Mouse (Mus musculus): ENCODE measurements around the gene Pex11g. TPM values are rescaled to one million over a fixed set of nuclear protein-coding genes. Genes with fewer than 3 reads are reported as not detected.
A peak's percentile ranks its signal among the peaks of the same experiment; 100 is the strongest.

Pex11g gene
- polyA plus RNA-seq (2012; ENCODE audit: insufficient read depth, insufficient read length, missing spikeins), result 3.1 and 4.5 TPM in 2 replicates

DNA sequence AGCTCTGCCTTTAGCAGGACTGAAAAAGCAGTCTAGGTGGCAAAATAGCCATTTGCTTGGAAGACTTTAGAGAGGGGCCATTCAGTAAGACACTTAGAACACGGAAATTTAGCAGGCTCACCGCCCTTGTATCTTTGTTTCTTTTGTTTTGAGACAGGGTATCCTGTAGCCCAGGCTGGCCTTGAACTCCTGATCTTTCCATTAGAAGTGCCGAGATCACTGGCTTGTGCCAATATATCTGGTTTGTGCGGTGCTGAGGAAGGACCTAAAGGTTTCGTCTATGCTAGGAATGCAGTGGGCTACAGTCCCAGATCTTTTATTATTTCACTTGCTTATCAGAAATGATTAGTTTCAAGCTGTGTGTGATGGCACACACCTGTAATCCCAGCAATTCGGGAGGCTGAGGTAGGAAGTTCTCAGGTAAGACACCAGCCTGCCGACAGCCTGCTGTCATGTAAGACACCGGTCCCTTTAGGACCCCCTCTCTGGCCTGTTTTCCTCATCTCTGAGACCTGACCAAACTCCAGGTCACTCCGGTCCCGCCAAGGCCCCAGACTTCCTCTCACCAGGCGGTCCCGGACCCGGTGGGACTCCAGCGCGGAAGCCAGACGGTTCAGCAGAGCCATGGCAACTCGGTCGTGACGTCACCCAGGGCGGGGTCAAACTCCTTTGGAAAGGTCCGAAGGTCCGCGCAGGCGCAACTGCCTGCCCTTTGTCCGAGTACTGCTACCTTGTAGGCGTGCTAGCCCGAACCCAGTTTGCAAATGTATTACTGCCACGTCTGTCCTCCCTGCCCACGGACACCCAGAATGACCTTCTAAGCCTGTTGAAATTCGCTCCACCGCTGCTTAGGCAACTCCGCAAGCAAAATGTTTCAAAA, at the start of gene Pex11g:
Gene Pex11g, minus strand, starts transcription at position 675 of the 880 bp plus-strand sequence.
- no peak for TF ChIP-seq POLR2A (IDR thresholded peaks at IDR 0.05; ENCODE audit: borderline replicate concordance, low read depth, low read length)
- no peak for TF ChIP-seq CTCF (IDR thresholded peaks at IDR 0.05; ENCODE audit: low read depth, low read length)
- no peak within 1 kb of the TSS for H3K27ac ChIP-seq (ENCODE audit: insufficient read depth, low read depth, low read length)
- peaks cover 7% of the 10 kb centered on the region for H3K4me1 ChIP-seq (ENCODE audit: control insufficient read depth, insufficient read depth, low read length)
- peak within 1 kb of the TSS; percentile 65 for H3K4me3 ChIP-seq (ENCODE audit: insufficient read depth, low read length)

- no peak for TF ChIP-seq POLR2A (IDR thresholded peaks at IDR 0.05; ENCODE audit: borderline replicate concordance, low read depth, low read length)
- TF ChIP-seq CTCF (IDR thresholded peaks at IDR 0.05; ENCODE audit: low read depth, low read length), result 0 out of 2 replicates have a peak, but pooled peaks have one; percentile 20
- Histone ChIP-seq H3K27ac (ENCODE audit: insufficient read depth, low read depth, low read length) (no peak overlapping the region), H3K4me3 (ENCODE audit: insufficient read depth, low read length) (peak overlapping the region; percentile 91), H3K4me1 (ENCODE audit: control insufficient read depth, insufficient read depth, low read length) (peaks cover 3% of the 10 kb centered on the region; the same call in 1 of the 2 replicates)
Measured at GRCm38 (mm10) chr8:3517117-3517495, 49.6 kb upstream of the Pex11g start.

- peaks cover 3% of the 10 kb centered on the region; the same call in 1 of the 2 replicates for H3K4me1 ChIP-seq (ENCODE audit: control insufficient read depth, insufficient read depth, low read length)
- no peak overlapping the region; the same call in 1 of the 2 replicates for H3K27ac ChIP-seq (ENCODE audit: insufficient read depth, low read depth, low read length)
- H3K4me3 ChIP-seq (ENCODE audit: insufficient read depth, low read length), result peak overlapping the region; percentile 91
- TF ChIP-seq POLR2A (IDR thresholded peaks at IDR 0.05; ENCODE audit: borderline replicate concordance, low read depth, low read length) (no peak), CTCF (IDR thresholded peaks at IDR 0.05; ENCODE audit: low read depth, low read length) (0 out of 2 replicates have a peak, but pooled peaks have one; percentile 5)
Measured at GRCm38 (mm10) chr8:3516450-3517116, 49.1 kb upstream of the Pex11g start.

DNA sequence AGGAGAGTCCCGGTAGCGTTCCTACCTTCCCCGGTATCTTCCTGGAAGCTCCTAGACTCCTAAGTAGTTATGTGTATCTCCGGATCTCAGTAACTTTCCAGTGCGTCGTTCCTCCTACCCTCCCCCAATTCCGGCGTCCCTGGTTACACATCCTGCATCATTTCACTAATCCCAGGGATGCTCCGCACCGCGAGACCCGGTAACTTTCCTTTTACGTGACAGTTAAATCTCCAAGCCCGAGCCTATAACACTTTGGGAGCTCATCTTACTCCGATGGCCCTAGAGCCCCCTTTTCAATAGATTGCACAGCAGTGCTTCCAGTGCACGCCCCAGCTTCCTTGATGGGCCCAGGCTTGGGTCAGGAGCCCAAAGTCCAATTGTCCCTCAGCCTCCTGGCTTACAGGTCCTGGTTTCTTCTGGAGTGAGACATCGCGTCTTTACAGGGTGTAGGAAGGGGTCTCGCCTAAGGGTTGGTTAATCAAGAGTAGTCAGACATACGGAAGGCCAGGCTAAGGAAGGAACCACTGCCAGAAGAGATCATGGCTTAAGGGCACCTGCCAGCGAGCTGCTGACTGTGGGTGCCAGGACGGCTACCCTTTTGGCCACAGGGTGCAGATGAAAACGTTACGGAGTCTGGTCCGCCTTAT, 48.4 kb upstream of the Pex11g start:
- Histone ChIP-seq H3K4me3 (ENCODE audit: insufficient read depth, low read length) (peak overlapping the region; percentile 91), H3K4me1 (ENCODE audit: control insufficient read depth, insufficient read depth, low read length) (peaks cover 3% of the 10 kb centered on the region; the same call in 1 of the 2 replicates)

DNA sequence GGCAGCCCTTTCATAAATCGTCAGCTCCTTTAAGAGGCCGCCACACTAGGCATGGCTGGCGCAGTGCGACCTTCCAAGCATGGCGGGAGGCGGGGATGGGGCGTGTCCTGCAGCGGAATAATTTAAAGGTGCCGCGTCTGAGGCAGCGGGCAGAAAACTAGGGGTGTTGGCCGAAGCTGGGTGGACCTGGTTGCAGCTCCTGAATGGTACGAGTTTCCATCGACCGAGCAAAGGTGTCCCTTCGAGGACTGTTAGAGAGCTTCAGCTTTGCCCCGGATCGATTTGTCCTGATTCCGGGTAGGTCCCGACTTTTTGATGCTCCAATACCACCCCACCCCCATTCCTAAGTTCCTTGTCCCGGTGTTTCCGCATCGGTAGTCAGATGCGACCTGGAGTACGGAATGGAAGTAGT, 47.8 kb upstream of the Pex11g start, which contains the start of gene Pnpla6:
Gene Pnpla6, plus strand, starts transcription at position 125 of the 412 bp plus-strand sequence.
- peaks cover 3% of the 10 kb centered on the region; the same call in 1 of the 2 replicates for H3K4me1 ChIP-seq (ENCODE audit: control insufficient read depth, insufficient read depth, low read length)
- TF ChIP-seq CTCF (IDR thresholded peaks at IDR 0.05; ENCODE audit: low read depth, low read length) (no peak), POLR2A (IDR thresholded peaks at IDR 0.05; ENCODE audit: borderline replicate concordance, low read depth, low read length) (0 out of 2 replicates have a peak, but pooled peaks have one; percentile 32)

More for the DNA sequence above, 48.4 kb upstream of the Pex11g start:
- no peak overlapping the region; the same call in 1 of the 2 replicates for H3K27ac ChIP-seq (ENCODE audit: insufficient read depth, low read depth, low read length)
- no peak for TF ChIP-seq POLR2A (IDR thresholded peaks at IDR 0.05; ENCODE audit: borderline replicate concordance, low read depth, low read length)
- no peak for TF ChIP-seq CTCF (IDR thresholded peaks at IDR 0.05; ENCODE audit: low read depth, low read length)

DNA sequence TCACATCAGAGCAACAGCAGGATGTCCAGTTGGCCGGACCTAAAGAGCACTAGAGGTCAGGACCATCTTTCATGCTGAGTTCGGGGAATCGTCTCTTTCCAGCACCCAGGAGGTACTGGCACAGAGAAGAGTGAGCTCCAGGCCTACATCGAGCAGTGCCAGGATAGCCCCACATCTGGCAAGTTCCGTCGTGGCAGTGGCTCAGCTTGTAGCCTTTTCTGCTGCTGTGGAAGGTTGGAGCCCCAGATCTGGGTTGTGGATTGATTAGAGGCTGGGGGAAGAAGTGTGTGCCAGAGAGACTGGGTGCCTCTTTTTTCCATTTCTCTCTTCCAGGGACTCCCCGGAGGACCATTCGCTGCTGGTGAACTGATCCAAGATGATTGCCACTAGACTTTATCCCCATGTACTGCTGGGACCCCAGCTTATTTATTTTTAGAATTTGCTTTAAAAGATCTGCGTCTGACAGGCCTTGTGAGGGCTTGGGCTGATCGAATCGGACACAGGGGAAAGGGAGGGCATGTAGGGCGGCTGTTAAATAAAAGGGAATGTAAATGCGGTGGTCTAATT, 47.3 kb upstream of the Pex11g start:
- no peak for TF ChIP-seq CTCF (IDR thresholded peaks at IDR 0.05; ENCODE audit: low read depth, low read length)
- TF ChIP-seq POLR2A (IDR thresholded peaks at IDR 0.05; ENCODE audit: borderline replicate concordance, low read depth, low read length), result no peak
- H3K4me1 ChIP-seq (ENCODE audit: control insufficient read depth, insufficient read depth, low read length), result peaks cover 3% of the 10 kb centered on the region; the same call in 1 of the 2 replicates
- peak overlapping the region; percentile 91 for H3K4me3 ChIP-seq (ENCODE audit: insufficient read depth, low read length)
- H3K27ac ChIP-seq (ENCODE audit: insufficient read depth, low read depth, low read length), result no peak overlapping the region

More for the DNA sequence above, 47.8 kb upstream of the Pex11g start, which contains the start of gene Pnpla6:
- Histone ChIP-seq H3K27ac (ENCODE audit: insufficient read depth, low read depth, low read length) (no peak within 1 kb of the TSS; the same call in 1 of the 2 replicates), H3K4me3 (ENCODE audit: insufficient read depth, low read length) (peak within 1 kb of the TSS; percentile 91)

GRCm38 (mm10) chr8:3507979-3508754, 40.7 kb upstream of the Pex11g start:
- Histone ChIP-seq H3K4me1 (ENCODE audit: control insufficient read depth, insufficient read depth, low read length) (no peaks in the 10 kb centered on the region), H3K27ac (ENCODE audit: insufficient read depth, low read depth, low read length) (no peak overlapping the region), H3K4me3 (ENCODE audit: insufficient read depth, low read length) (no peak overlapping the region)
- TF ChIP-seq CTCF (IDR thresholded peaks at IDR 0.05; ENCODE audit: low read depth, low read length) (no peak), POLR2A (IDR thresholded peaks at IDR 0.05; ENCODE audit: borderline replicate concordance, low read depth, low read length) (no peak)

GRCm38 (mm10) chr8:3502217-3502616, 34.7 kb upstream of the Pex11g start:
- Histone ChIP-seq H3K4me1 (ENCODE audit: control insufficient read depth, insufficient read depth, low read length) (peaks cover 20% of the 10 kb centered on the region), H3K4me3 (ENCODE audit: insufficient read depth, low read length) (peak overlapping the region; percentile 88; the same call in 1 of the 2 replicates), H3K27ac (ENCODE audit: insufficient read depth, low read depth, low read length) (peak overlapping the region; percentile 30; the same call in 1 of the 2 replicates)
- TF ChIP-seq CTCF (IDR thresholded peaks at IDR 0.05; ENCODE audit: low read depth, low read length) (no peak), POLR2A (IDR thresholded peaks at IDR 0.05; ENCODE audit: borderline replicate concordance, low read depth, low read length) (no peak)

All from bone marrow macrophage, adult 2 months (primary cell).